Mouse (Mus musculus) CH12.LX (cell line): Measurements from ENCODE around the gene Commd9. TPM values are rescaled to one million over a fixed set of nuclear protein-coding genes. Genes with fewer than 3 reads are reported as not detected.

Source experiments
- DNase-seq: peaks from one replicate; pipeline ENCODE4 v3.0.0-alpha.2; 2013; ENCODE audit errors: extremely low read depth
- H3K27ac ChIP-seq: 2 replicates; pipeline ENCODE4 v1.5.1; 2012; ENCODE audit warnings: low read depth, mild to moderate bottlenecking, control low read depth, moderate library complexity; ENCODE audit not compliant: insufficient read depth
- H3K27me3 ChIP-seq: replicated peaks from 2 replicates; pipeline ENCODE3; 2012; ENCODE audit warnings: inconsistent platforms
- H3K36me3 ChIP-seq, 2 experiments: replicated peaks in 1 of 2; 2 replicates each; pipeline versions ENCODE3 to v1.6.1; 2012; ENCODE audit warnings: inconsistent platforms in 1 of 2, low read length in 1 of 2, mild to moderate bottlenecking in 1 of 2, mixed read lengths in 1 of 2, moderate library complexity in 1 of 2; ENCODE audit not compliant: control insufficient read depth in 1 of 2, insufficient read depth in 1 of 2
- H3K4me1 ChIP-seq, 2 experiments: 2 replicates each; pipeline ENCODE4 v1.6.1; 2012; ENCODE audit warnings: inconsistent platforms in 1 of 2, moderate library complexity in 1 of 2; ENCODE audit not compliant: insufficient read depth in 2 of 2, control insufficient read depth in 1 of 2
- H3K4me2 ChIP-seq: 2 replicates; pipeline ENCODE4 v1.6.1; 2012; ENCODE audit warnings: low read depth, mild to moderate bottlenecking, control low read depth; ENCODE audit not compliant: poor library complexity, insufficient read depth, severe bottlenecking
- H3K4me3 ChIP-seq, 3 experiments: fragments of 150-350 bp in 1 of 3; sonication (generic) in 1 of 3; replicated peaks in 1 of 3; 2 replicates each; pipeline versions ENCODE3 to v1.5.1; 2011 to 2012; ENCODE audit warnings: low read depth in 2 of 3, low read length in 2 of 3, mild to moderate bottlenecking in 2 of 3, moderate library complexity in 2 of 3, control low read depth in 1 of 3, improper control_type of control experiment in 1 of 3, inconsistent platforms in 1 of 3, mixed read lengths in 1 of 3; ENCODE audit not compliant: poor library complexity in 1 of 3
- H3K79me2 ChIP-seq: replicated peaks from 2 replicates; pipeline ENCODE4 v1.6.1; 2012; ENCODE audit warnings: mild to moderate bottlenecking, moderate library complexity; ENCODE audit not compliant: control insufficient read depth, poor library complexity, insufficient read depth, severe bottlenecking; ENCODE audit errors: extremely low read depth
- H3K9ac ChIP-seq: 2 replicates; pipeline ENCODE4 v1.6.1; 2012; ENCODE audit warnings: low read depth, mild to moderate bottlenecking, control low read depth, moderate library complexity; ENCODE audit not compliant: insufficient read depth
- H3K9me3 ChIP-seq: replicated peaks from 2 replicates; pipeline ENCODE3; 2012; ENCODE audit warnings: low read length, inconsistent platforms, mixed read lengths
- CHD2 ChIP-seq: IDR thresholded peaks from 2 replicates; pipeline ENCODE4 v1.6.1; 2011; ENCODE audit warnings: low read length, improper control_type of control experiment
- EP300 ChIP-seq: IDR thresholded peaks from 2 replicates; pipeline ENCODE4 v1.6.1; 2011; ENCODE audit warnings: low read length, improper control_type of control experiment
- ETS1 ChIP-seq: conservative IDR thresholded peaks from 2 replicates; pipeline ENCODE4 v1.6.1; 2012; ENCODE audit warnings: low read depth, mild to moderate bottlenecking, inconsistent platforms, low read length, improper control_type of control experiment, moderate library complexity
- MAFK ChIP-seq: IDR thresholded peaks from 2 replicates; pipeline ENCODE4 v1.6.1; 2011; ENCODE audit warnings: low read length, improper control_type of control experiment; ENCODE audit not compliant: insufficient replicate concordance
- MAZ ChIP-seq: IDR thresholded peaks from 2 replicates; pipeline ENCODE4 v1.6.1; 2012; ENCODE audit warnings: low read depth, mild to moderate bottlenecking, inconsistent platforms, low read length, improper control_type of control experiment, moderate library complexity
- MXI1 ChIP-seq: IDR thresholded peaks from 2 replicates; pipeline ENCODE4 v1.6.1; 2011; ENCODE audit warnings: mild to moderate bottlenecking, low read depth, low read length, improper control_type of control experiment
- NRF1 ChIP-seq: IDR thresholded peaks from 2 replicates; pipeline ENCODE4 v1.6.1; 2014; ENCODE audit warnings: low read depth, mild to moderate bottlenecking, inconsistent platforms, low read length, improper control_type of control experiment, moderate library complexity
- POLR2AphosphoS2 ChIP-seq: IDR thresholded peaks from 2 replicates; pipeline ENCODE4 v1.6.1; 2011; ENCODE audit warnings: low read depth, low read length, improper control_type of control experiment
- RAD21 ChIP-seq: IDR thresholded peaks from 2 replicates; pipeline ENCODE4 v1.6.1; 2011; ENCODE audit warnings: low read depth, mild to moderate bottlenecking, low read length, improper control_type of control experiment, moderate library complexity
- TBP ChIP-seq: conservative IDR thresholded peaks from 2 replicates; pipeline ENCODE4 v1.6.1; 2011; ENCODE audit warnings: low read depth, low read length, improper control_type of control experiment
- TCF12 ChIP-seq: IDR thresholded peaks from 2 replicates; pipeline ENCODE4 v1.6.1; 2014; ENCODE audit warnings: low read depth, mild to moderate bottlenecking, inconsistent platforms, low read length, improper control_type of control experiment
- UBTF ChIP-seq: IDR thresholded peaks from 2 replicates; pipeline ENCODE4 v1.6.1; 2012; ENCODE audit warnings: low read depth, mild to moderate bottlenecking, inconsistent platforms, low read length, improper control_type of control experiment, moderate library complexity
- USF1 ChIP-seq: IDR thresholded peaks from 2 replicates; pipeline ENCODE4 v1.6.1; 2014; ENCODE audit warnings: low read depth, mild to moderate bottlenecking, inconsistent platforms, low read length, improper control_type of control experiment
- USF2 ChIP-seq: conservative IDR thresholded peaks from 2 replicates; pipeline ENCODE4 v1.6.1; 2011; ENCODE audit warnings: low read depth, low read length, improper control_type of control experiment
- ZKSCAN1 ChIP-seq: IDR thresholded peaks from 2 replicates; pipeline ENCODE4 v1.6.1; 2012; ENCODE audit warnings: low read depth, inconsistent platforms, low read length, improper control_type of control experiment, borderline replicate concordance
- dilution Hi-C: fragments of 300-500 bp; cut with MboI; formaldehyde crosslinking; loops from 2 replicates; pipeline ENCODE4 v1.14.3; 2020; ENCODE audit warnings: low sequenced_read_pairs; ENCODE audit not compliant: extremely low pct_unique_long_range_greater_than_20kb, extremely low pct_ligation_motif_present
- in situ Hi-C: fragments of 300-500 bp; cut with MboI; formaldehyde crosslinking; loops from 3 replicates; pipeline ENCODE4 v1.14.3; 2019; ENCODE audit warnings: low sequenced_read_pairs, low pct_ligation_motif_present, low pct_unique_long_range_greater_than_20kb, mixed read lengths
- polyA plus RNA-seq: library from polyadenylated mRNA; unstranded; fragments of >175 nt; gene quantifications from 2 replicates; pipeline ENCODE4 v1.2.1, GENCODE M21; 2012; ENCODE audit warnings: low read depth; ENCODE audit not compliant: insufficient read length
- total RNA-seq, 2 experiments: library from RNA; depleted of rRNA; stranded (reverse); fragments of 300-350 nt in 1 of 2; fragments of >200 nt in 1 of 2; gene quantifications; 2 replicates each; pipeline ENCODE4 v1.2.3; 2012 to 2014

The Commd9 gene
- total and polyA plus RNA-seq, 3 experiments: 22.3 to 140 (median 26.1) TPM

- in situ Hi-C loops: no loop called here
- TF ChIP-seq USF1 (no peak), MAFK (no peak), TBP (no peak), NRF1 (no peak), ETS1 (no peak), UBTF (no peak), MAZ (no peak), MXI1 (no peak), RAD21 (no peak), USF2 (no peak), TCF12 (no peak), POLR2AphosphoS2 (no peak), EP300 (no peak), CHD2 (no peak)
Observed at GRCm38 (mm10) chr2:101935006-101935405, 49.0 kb downstream of the Commd9 start.

DNA sequence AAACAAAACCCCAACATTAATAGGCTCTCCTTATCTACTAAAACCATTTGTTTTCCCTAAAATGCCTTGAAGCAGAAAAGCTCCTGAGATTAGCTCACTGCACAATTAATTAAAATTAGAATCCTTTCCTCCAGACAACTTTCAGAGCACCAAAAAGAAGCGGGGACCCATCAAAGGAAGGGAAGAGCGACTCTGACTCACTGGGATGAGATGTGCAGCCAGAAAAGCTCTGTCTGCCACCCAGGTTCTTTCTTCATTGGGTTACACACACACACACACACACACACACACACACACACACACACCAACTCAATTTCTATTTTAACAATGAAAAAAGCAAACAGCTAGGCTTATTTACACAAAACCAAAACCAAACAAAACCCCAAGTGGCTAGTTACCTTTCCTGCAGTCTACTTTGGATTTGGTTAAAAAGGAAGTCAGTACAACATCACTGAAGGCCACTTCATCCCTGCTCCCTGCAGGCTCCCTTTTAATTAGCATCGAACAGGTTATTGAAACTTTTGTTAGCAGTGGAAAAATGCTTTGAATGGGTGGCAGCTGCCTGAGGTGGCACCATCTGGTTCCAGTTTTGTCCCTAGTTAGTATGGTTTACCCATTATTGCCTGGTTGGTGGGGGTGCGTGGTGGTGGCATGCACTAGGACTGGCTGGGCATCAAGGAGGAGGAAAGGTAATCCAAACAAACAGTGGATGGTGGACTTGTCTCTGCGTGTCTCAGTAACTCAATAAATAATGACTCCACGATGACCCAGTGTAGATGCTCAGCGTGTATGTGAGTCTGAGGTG is 64.9 kb downstream of the Commd9 start:
- Histone ChIP-seq H3K9me3 (no peaks in the 10 kb centered on the region), H3K27me3 (no peaks in the 10 kb centered on the region), H3K4me1 (no peaks in the 10 kb centered on the region), H3K4me3 (no peak overlapping the region), H3K36me3 (peaks cover 0 to 3% of the 10 kb centered on the region in 2 experiments), H3K9ac (no peak overlapping the region), H3K79me2 (no peaks in the 10 kb centered on the region), H3K4me2 (no peak overlapping the region), H3K27ac (no peak overlapping the region)
- no peak for DNase-seq
- dilution Hi-C loops: no loop called here
- no peak for TF ChIP-seq ZKSCAN1
- in situ Hi-C loops: no loop called here

More at GRCm38 (mm10) chr2:101935006-101935405, 49.0 kb downstream of the Commd9 start:
- H3K27ac ChIP-seq: no peak overlapping the region
- H3K36me3 ChIP-seq: no peaks in the 10 kb centered on the region
- no peak for DNase-seq
- no peaks in the 10 kb centered on the region for H3K27me3 ChIP-seq
- H3K4me2 ChIP-seq: no peak overlapping the region
- dilution Hi-C loops: no loop called here
- peaks cover 0 to 6% of the 10 kb centered on the region in 2 experiments; a peak in 1 of 4 replicates for H3K4me1 ChIP-seq
- H3K4me3 ChIP-seq: no peak overlapping the region
- H3K79me2 ChIP-seq: no peaks in the 10 kb centered on the region
- no peaks in the 10 kb centered on the region for H3K9me3 ChIP-seq
- H3K9ac ChIP-seq: no peak overlapping the region

Other genes with a start within 250 kb of the Commd9 start
- not detected in 2 replicates for gene Rag1, start 236.7 kb upstream of the Commd9 start, total RNA-seq (2012; rRNA removed)
- gene Rag1, start 236.7 kb upstream of the Commd9 start, total RNA-seq (2014; rRNA removed): not detected in 2 replicates
- gene Rag1, start 236.7 kb upstream of the Commd9 start, polyA plus RNA-seq: not detected in 2 replicates
- 9.1 and 9.7 TPM in 2 replicates for gene B230118H07Rik, start 236.7 kb upstream of the Commd9 start, total RNA-seq (2012; rRNA removed)
- 12.6 and 17.5 TPM in 2 replicates for gene B230118H07Rik, start 236.7 kb upstream of the Commd9 start, total RNA-seq (2014; rRNA removed)
- 5.0 and 6.9 TPM in 2 replicates for gene B230118H07Rik, start 236.7 kb upstream of the Commd9 start, polyA plus RNA-seq
- gene Traf6, start 207.8 kb upstream of the Commd9 start, total RNA-seq (2012; rRNA removed): 9.8 and 10.5 TPM in 2 replicates
- 14.0 and 14.6 TPM in 2 replicates for gene Traf6, start 207.8 kb upstream of the Commd9 start, total RNA-seq (2014; rRNA removed)
- gene Traf6, start 207.8 kb upstream of the Commd9 start, polyA plus RNA-seq: 13.5 and 16.8 TPM in 2 replicates
- gene Prr5l, start 3.2 kb upstream of the Commd9 start, total RNA-seq (2012; rRNA removed): 0.17 and 0.93 TPM in 2 replicates
- 0.08 TPM in 1 of 2 replicates, not detected in the other for gene Prr5l, start 3.2 kb upstream of the Commd9 start, total RNA-seq (2014; rRNA removed)
- 0.21 TPM in 1 of 2 replicates, not detected in the other for gene Prr5l, start 3.2 kb upstream of the Commd9 start, polyA plus RNA-seq